Mouse (Mus musculus) kidney, adult 2 months (tissue): ENCODE measurements at regions not wholly inside any gene's neighbourhood (a gene's known extent, or its start where the extent isn't known, plus 50 kb on each side); places are given as distances from the start of the nearest gene placed in this dataset.

Source experiments
- DNase-seq: peaks from one replicate; pipeline ENCODE4 v3.0.0; 2021
- H3K27ac ChIP-seq: fragments of 200-500 bp; 2 replicates; pipeline ENCODE4 v1.5.1; 2012; ENCODE audit warnings: low read depth, low read length, control low read depth, inconsistent platforms; ENCODE audit not compliant: insufficient read depth
- H3K27me3 ChIP-seq: fragments of 200-500 bp; replicated peaks from 2 replicates; pipeline ENCODE4 v1.6.1; 2012; ENCODE audit warnings: mild to moderate bottlenecking, moderate library complexity, low read length, inconsistent platforms; ENCODE audit not compliant: control insufficient read depth, insufficient read depth
- H3K36me3 ChIP-seq: fragments of 200-500 bp; 2 replicates; pipeline ENCODE4 v1.6.1; 2012; ENCODE audit warnings: mild to moderate bottlenecking, moderate library complexity, low read length, inconsistent platforms; ENCODE audit not compliant: control insufficient read depth, insufficient read depth
- H3K4me1 ChIP-seq: fragments of 200-500 bp; 2 replicates; pipeline ENCODE4 v1.6.1; 2011; ENCODE audit warnings: low read length; ENCODE audit not compliant: control insufficient read depth, insufficient read depth
- H3K4me3 ChIP-seq: fragments of 200-500 bp; 2 replicates; pipeline ENCODE4 v1.5.1; 2011; ENCODE audit warnings: mild to moderate bottlenecking, low read depth, low read length, control low read depth; ENCODE audit not compliant: insufficient read depth
- CTCF ChIP-seq: fragments of 200-500 bp; conservative IDR thresholded peaks from 2 replicates; pipeline ENCODE4 v1.5.1; 2011; ENCODE audit warnings: low read depth, mild to moderate bottlenecking, control low read depth, low read length, moderate library complexity, mixed read lengths; ENCODE audit not compliant: insufficient read depth, insufficient read length
- POLR2A ChIP-seq: fragments of 200-500 bp; IDR thresholded peaks from one replicate; pipeline ENCODE4 v1.6.1; 2011; ENCODE audit warnings: low read depth, low read length, control low read depth
- WGBS: fragments of 180-500 bp; shearing (Covaris S2); methylation state at CpG from one replicate; pipeline ENCODE4 v1.1.7; 2018; 5-methylcytosine and 5-hydroxymethylcytosine counted together

- Histone ChIP-seq H3K36me3 (no peaks in the 10 kb centered on the region), H3K27me3 (no peaks in the 10 kb centered on the region), H3K4me3 (no peak overlapping the region), H3K27ac (no peak overlapping the region), H3K4me1 (no peaks in the 10 kb centered on the region)
- no peak for DNase-seq
- TF ChIP-seq CTCF: no peak
- no peak for TF ChIP-seq POLR2A
- WGBS: 30% methylated on average over 5 of the region's 5 CpGs
Observed at GRCm38 (mm10) chr1:137331746-137332107, 371.5 kb upstream of the Nr5a2 start.

GRCm38 (mm10) chr1:137330634-137331033 lies 370.4 kb upstream of the Nr5a2 start:
- TF ChIP-seq POLR2A: no peak
- TF ChIP-seq CTCF: peak; percentile 43; the same call in 1 of the 2 replicates
- H3K27ac ChIP-seq: no peak overlapping the region
- H3K4me3 ChIP-seq: no peak overlapping the region
- no peaks in the 10 kb centered on the region for H3K36me3 ChIP-seq
- 28% methylated on average over 3 of the region's 3 CpGs for WGBS
- no peaks in the 10 kb centered on the region for H3K27me3 ChIP-seq
- H3K4me1 ChIP-seq: no peaks in the 10 kb centered on the region
- peak; percentile 52 for DNase-seq

- H3K4me3 ChIP-seq: no peak overlapping the region
- WGBS: 55% methylated on average over 8 of the region's 8 CpGs
- DNase-seq: no peak
- no peaks in the 10 kb centered on the region for H3K4me1 ChIP-seq
- no peaks in the 10 kb centered on the region for H3K27me3 ChIP-seq
- H3K27ac ChIP-seq: no peak overlapping the region
- TF ChIP-seq CTCF (peak; percentile 43), POLR2A (no peak)
- no peaks in the 10 kb centered on the region for H3K36me3 ChIP-seq
Observed at GRCm38 (mm10) chr1:137323884-137324594, 363.8 kb upstream of the Nr5a2 start.

GRCm38 (mm10) chr1:137323035-137323680 lies 362.9 kb upstream of the Nr5a2 start:
- H3K4me3 ChIP-seq: no peak overlapping the region
- no peak for TF ChIP-seq POLR2A
- no peak for TF ChIP-seq CTCF
- H3K36me3 ChIP-seq: no peaks in the 10 kb centered on the region
- WGBS: 83% methylated on average over 2 of the region's 2 CpGs
- H3K27me3 ChIP-seq: no peaks in the 10 kb centered on the region
- DNase-seq: no peak
- H3K27ac ChIP-seq: no peak overlapping the region
- no peaks in the 10 kb centered on the region for H3K4me1 ChIP-seq

- WGBS: 59% methylated on average over 5 of the region's 5 CpGs
- TF ChIP-seq POLR2A (no peak), CTCF (no peak)
Observed at GRCm38 (mm10) chr1:137302757-137303422, 342.6 kb upstream of the Nr5a2 start.

GRCm38 (mm10) chr1:137297780-137298569 lies 337.7 kb upstream of the Nr5a2 start:
- no peak for DNase-seq
- no peak overlapping the region for H3K27ac ChIP-seq
- TF ChIP-seq CTCF: 0 out of 2 replicates have a peak, but pooled peaks have one; percentile 7
- no peak for TF ChIP-seq POLR2A
- H3K4me3 ChIP-seq: no peak overlapping the region
- H3K36me3 ChIP-seq: no peaks in the 10 kb centered on the region
- H3K27me3 ChIP-seq: no peaks in the 10 kb centered on the region; the same call in 1 of the 2 replicates
- 59% methylated on average over 10 of the region's 10 CpGs for WGBS
- H3K4me1 ChIP-seq: no peaks in the 10 kb centered on the region

More at GRCm38 (mm10) chr1:137302757-137303422, 342.6 kb upstream of the Nr5a2 start:
- H3K4me3 ChIP-seq: no peak overlapping the region
- no peak overlapping the region for H3K27ac ChIP-seq
- H3K4me1 ChIP-seq: no peaks in the 10 kb centered on the region
- H3K36me3 ChIP-seq: no peaks in the 10 kb centered on the region
- H3K27me3 ChIP-seq: no peaks in the 10 kb centered on the region; the same call in 1 of the 2 replicates
- DNase-seq: no peak
